Mouse (Mus musculus): ENCODE measurements around the gene Gm5751. TPM values are rescaled to one million over a fixed set of nuclear protein-coding genes. Genes with fewer than 3 reads are reported as not detected.
"Not testable (repeated sequence)": the region's sequence is repeated elsewhere in the genome, so short reads cannot be mapped to it uniquely, and the experiment has no call there.

Gm5751 gene
- polyA plus RNA-seq (2015; fragmentation: Nextera tagmentation; extraction: Ambion mirVana): not detected in 2 replicates

- H3K27ac ChIP-seq (ENCODE audit: low read depth, low read length); H3K4me1 ChIP-seq (replicated peaks; ENCODE audit: control insufficient read depth, insufficient read depth, low read length); H3K4me3 ChIP-seq (ENCODE audit: low read depth, low read length); H3K4me2 ChIP-seq (replicated peaks; ENCODE audit: low read depth); ATAC-seq; H3K36me3 ChIP-seq (ENCODE audit: control insufficient read depth, insufficient read depth); H3K9ac ChIP-seq (ENCODE audit: low read depth, low read length); H3K9me3 ChIP-seq (ENCODE audit: control insufficient read depth); H3K27me3 ChIP-seq (replicated peaks; ENCODE audit: control insufficient read depth, insufficient read depth, low read length): not testable (repeated sequence)
- 87% methylated on average over 3 of the region's 4 CpGs for WGBS
Observed at GRCm38 (mm10) chrX:8873953-8874352, at the start of gene Gm5751. Gm5751 (plus strand) TSS chrX:8874253.

GRCm38 (mm10) chrX:8832043-8832442, 42.0 kb upstream of the Gm5751 start:
- Histone ChIP-seq H3K4me3 (ENCODE audit: low read depth, low read length) (no peak overlapping the region), H3K27ac (ENCODE audit: low read depth, low read length) (no peak overlapping the region), H3K9ac (ENCODE audit: low read depth, low read length) (no peak overlapping the region), H3K4me2 (replicated peaks; ENCODE audit: low read depth) (no peak overlapping the region), H3K9me3 (ENCODE audit: control insufficient read depth) (no peaks in the 10 kb centered on the region), H3K36me3 (ENCODE audit: control insufficient read depth, insufficient read depth) (no peaks in the 10 kb centered on the region), H3K4me1 (replicated peaks; ENCODE audit: control insufficient read depth, insufficient read depth, low read length) (no peaks in the 10 kb centered on the region), H3K27me3 (replicated peaks; ENCODE audit: control insufficient read depth, insufficient read depth, low read length) (no peaks in the 10 kb centered on the region)
- peak; percentile 69 for TF ChIP-seq CTCF (IDR thresholded peaks at IDR 0.05; ENCODE audit: low read depth)
- ATAC-seq: no peak

- 78% methylated on average over 1 of the region's 1 CpGs for WGBS
- ATAC-seq: no peak
- TF ChIP-seq CTCF (IDR thresholded peaks at IDR 0.05; ENCODE audit: low read depth): no peak
Observed at GRCm38 (mm10) chrX:8843694-8844093, 30.4 kb upstream of the Gm5751 start, which contains the start of gene Gm6592. Gm6592 (plus strand) TSS chrX:8843994.

GRCm38 (mm10) chrX:8852486-8852885, 21.6 kb upstream of the Gm5751 start:
- TF ChIP-seq CTCF (IDR thresholded peaks at IDR 0.05; ENCODE audit: low read depth): no peak
- WGBS: 92% methylated on average over 10 of the region's 10 CpGs
- Histone ChIP-seq H3K36me3 (ENCODE audit: control insufficient read depth, insufficient read depth) (no peaks in the 10 kb centered on the region), H3K9ac (ENCODE audit: low read depth, low read length) (no peak overlapping the region), H3K4me3 (ENCODE audit: low read depth, low read length) (no peak overlapping the region), H3K4me2 (replicated peaks; ENCODE audit: low read depth) (no peak overlapping the region), H3K27ac (ENCODE audit: low read depth, low read length) (no peak overlapping the region), H3K4me1 (replicated peaks; ENCODE audit: control insufficient read depth, insufficient read depth, low read length) (no peaks in the 10 kb centered on the region), H3K9me3 (ENCODE audit: control insufficient read depth) (no peaks in the 10 kb centered on the region), H3K27me3 (replicated peaks; ENCODE audit: control insufficient read depth, insufficient read depth, low read length) (no peaks in the 10 kb centered on the region)
- ATAC-seq: no peak

More at GRCm38 (mm10) chrX:8843694-8844093, 30.4 kb upstream of the Gm5751 start, which contains the start of gene Gm6592:
- H3K36me3 ChIP-seq (ENCODE audit: control insufficient read depth, insufficient read depth): no peaks in the 10 kb centered on the region
- no peaks in the 10 kb centered on the region for H3K27me3 ChIP-seq (replicated peaks; ENCODE audit: control insufficient read depth, insufficient read depth, low read length)
- no peak within 1 kb of the TSS for H3K9ac ChIP-seq (ENCODE audit: low read depth, low read length)
- H3K4me2 ChIP-seq (replicated peaks; ENCODE audit: low read depth): no peak within 1 kb of the TSS
- H3K4me1 ChIP-seq (replicated peaks; ENCODE audit: control insufficient read depth, insufficient read depth, low read length): no peaks in the 10 kb centered on the region
- H3K4me3 ChIP-seq (ENCODE audit: low read depth, low read length): no peak within 1 kb of the TSS
- H3K9me3 ChIP-seq (ENCODE audit: control insufficient read depth): no peaks in the 10 kb centered on the region
- H3K27ac ChIP-seq (ENCODE audit: low read depth, low read length): no peak within 1 kb of the TSS

- H3K27me3 ChIP-seq (replicated peaks; ENCODE audit: control insufficient read depth, insufficient read depth, low read length); H3K9me3 ChIP-seq (ENCODE audit: control insufficient read depth); H3K4me2 ChIP-seq (replicated peaks; ENCODE audit: low read depth); H3K27ac ChIP-seq (ENCODE audit: low read depth, low read length); H3K4me3 ChIP-seq (ENCODE audit: low read depth, low read length); H3K36me3 ChIP-seq (ENCODE audit: control insufficient read depth, insufficient read depth); ATAC-seq; H3K4me1 ChIP-seq (replicated peaks; ENCODE audit: control insufficient read depth, insufficient read depth, low read length); H3K9ac ChIP-seq (ENCODE audit: low read depth, low read length): not testable (repeated sequence)
- peak; percentile 76 for TF ChIP-seq CTCF (IDR thresholded peaks at IDR 0.05; ENCODE audit: low read depth)
- 6% methylated on average over 3 of the region's 3 CpGs for WGBS
Observed at GRCm38 (mm10) chrX:8864331-8864730, 9.7 kb upstream of the Gm5751 start.

GRCm38 (mm10) chrX:8884336-8884735, 10.3 kb downstream of the Gm5751 start:
- Histone ChIP-seq H3K4me2 (replicated peaks; ENCODE audit: low read depth) (no peak overlapping the region), H3K9me3 (ENCODE audit: control insufficient read depth) (no peaks in the 10 kb centered on the region), H3K4me1 (replicated peaks; ENCODE audit: control insufficient read depth, insufficient read depth, low read length) (no peaks in the 10 kb centered on the region), H3K9ac (ENCODE audit: low read depth, low read length) (no peak overlapping the region), H3K36me3 (ENCODE audit: control insufficient read depth, insufficient read depth) (no peaks in the 10 kb centered on the region), H3K27ac (ENCODE audit: low read depth, low read length) (no peak overlapping the region), H3K27me3 (replicated peaks; ENCODE audit: control insufficient read depth, insufficient read depth, low read length) (no peaks in the 10 kb centered on the region), H3K4me3 (ENCODE audit: low read depth, low read length) (no peak overlapping the region)
- ATAC-seq: no peak
- TF ChIP-seq CTCF (IDR thresholded peaks at IDR 0.05; ENCODE audit: low read depth): no peak
- WGBS: 72% methylated on average over 4 of the region's 4 CpGs

GRCm38 (mm10) chrX:8891975-8892342, 17.9 kb downstream of the Gm5751 start:
- Histone ChIP-seq H3K4me1 (replicated peaks; ENCODE audit: control insufficient read depth, insufficient read depth, low read length) (no peaks in the 10 kb centered on the region), H3K4me2 (replicated peaks; ENCODE audit: low read depth) (peak overlapping the region; percentile 76), H3K9ac (ENCODE audit: low read depth, low read length) (no peak overlapping the region), H3K27me3 (replicated peaks; ENCODE audit: control insufficient read depth, insufficient read depth, low read length) (no peaks in the 10 kb centered on the region), H3K27ac (ENCODE audit: low read depth, low read length) (no peak overlapping the region), H3K9me3 (ENCODE audit: control insufficient read depth) (no peaks in the 10 kb centered on the region), H3K36me3 (ENCODE audit: control insufficient read depth, insufficient read depth) (no peaks in the 10 kb centered on the region), H3K4me3 (ENCODE audit: low read depth, low read length) (peak overlapping the region; percentile 51)
- TF ChIP-seq CTCF (IDR thresholded peaks at IDR 0.05; ENCODE audit: low read depth): no peak
- no peak for ATAC-seq
- 33% methylated on average over 5 of the region's 9 CpGs for WGBS
